Mouse (Mus musculus) spleen, adult 2 months (tissue): ENCODE results near the gene Zfyve16. TPM values are rescaled to one million over a fixed set of nuclear protein-coding genes. Genes with fewer than 3 reads are reported as not detected.

ENCODE experiments used
- DNase-seq, 2 experiments: peaks; one replicate each; pipeline versions ENCODE4 v3.0.0 to v3.0.0-alpha.2; 2012 to 2021; ENCODE audit warnings: low spot score in 2 of 2, low read depth in 1 of 2
- H3K27ac ChIP-seq: fragments of 200-500 bp; 2 replicates; pipeline ENCODE4 v1.5.1; 2012; ENCODE audit warnings: low read length, inconsistent platforms; ENCODE audit not compliant: insufficient read depth
- H3K27me3 ChIP-seq: fragments of 200-500 bp; 2 replicates; pipeline ENCODE4 v1.6.1; 2012; ENCODE audit warnings: mild to moderate bottlenecking, moderate library complexity, low read length, inconsistent platforms; ENCODE audit not compliant: control insufficient read depth, insufficient read depth
- H3K36me3 ChIP-seq: fragments of 200-500 bp; 2 replicates; pipeline ENCODE4 v1.6.1; 2012; ENCODE audit warnings: mild to moderate bottlenecking, low read length, inconsistent platforms; ENCODE audit not compliant: control insufficient read depth, insufficient read depth
- H3K4me1 ChIP-seq: fragments of 200-500 bp; 2 replicates; pipeline ENCODE4 v1.6.1; 2011; ENCODE audit warnings: inconsistent platforms; ENCODE audit not compliant: control insufficient read depth, insufficient read depth, insufficient read length
- H3K4me3 ChIP-seq: fragments of 200-500 bp; 2 replicates; pipeline ENCODE4 v1.5.1; 2011; ENCODE audit warnings: mild to moderate bottlenecking, inconsistent platforms; ENCODE audit not compliant: insufficient read depth, insufficient read length; ENCODE audit errors: extremely low read depth
- CTCF ChIP-seq: fragments of 200-500 bp; IDR thresholded peaks from 2 replicates; pipeline ENCODE4 v1.5.1; 2011; ENCODE audit warnings: mild to moderate bottlenecking, inconsistent platforms; ENCODE audit not compliant: insufficient read depth, insufficient read length, insufficient replicate concordance; ENCODE audit errors: extremely low read depth
- POLR2A ChIP-seq: fragments of 200-500 bp; IDR thresholded peaks from 2 replicates; pipeline ENCODE4 v1.6.1; 2011; ENCODE audit warnings: low read depth, low read length, inconsistent platforms
- WGBS: fragments of 180-500 bp; shearing (Covaris S2); methylation state at CpG from one replicate; pipeline ENCODE4 v1.1.7; 2018; 5-methylcytosine and 5-hydroxymethylcytosine counted together
- polyA plus RNA-seq: library from polyadenylated mRNA; depleted of rRNA; stranded (reverse); fragments of >200 nt; gene quantifications from 2 replicates; pipeline ENCODE4 v1.2.3, GENCODE M21; 2012

Gene Zfyve16
- polyA plus RNA-seq, 1 experiment, result 1.8 TPM

DNA sequence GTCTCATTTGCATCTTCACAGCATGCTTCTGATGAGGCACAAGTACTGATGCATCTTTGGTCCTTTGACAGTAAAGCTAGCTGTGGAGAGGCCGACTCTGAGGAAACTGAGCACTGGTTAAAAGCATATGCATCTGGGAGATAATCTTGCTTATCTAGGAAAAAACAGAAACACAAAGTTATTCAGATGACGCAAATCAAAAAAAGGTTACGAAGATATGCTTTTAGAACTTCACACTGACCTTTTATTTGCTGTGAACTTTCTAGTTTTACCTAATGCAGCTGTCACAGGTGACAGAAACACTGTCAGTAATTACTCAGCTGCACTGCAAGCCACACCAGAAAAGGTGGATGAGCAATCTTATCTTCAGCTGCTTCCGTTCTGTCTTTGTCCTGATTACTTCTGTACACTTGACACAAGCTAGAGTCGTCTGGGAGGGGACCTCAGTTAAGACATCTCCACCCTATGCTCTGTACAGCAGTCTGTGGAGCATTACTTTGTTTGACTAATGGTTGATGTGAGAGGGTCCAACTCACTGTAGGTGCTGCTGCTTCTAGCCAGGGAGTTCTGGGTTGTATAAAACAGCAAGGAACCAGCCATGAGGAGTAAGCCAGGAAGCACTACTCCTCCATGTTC, 7.4 kb downstream of the Zfyve16 start:
- H3K4me3 ChIP-seq, result no peak overlapping the region
- H3K27ac ChIP-seq, result no peak overlapping the region
- WGBS, result 80% methylated on average over 5 of the region's 5 CpGs
- H3K27me3 ChIP-seq, result no peaks in the 10 kb centered on the region
- no peaks in the 10 kb centered on the region; the same call in 1 of the 2 replicates for H3K4me1 ChIP-seq
- no peak for TF ChIP-seq POLR2A
- TF ChIP-seq CTCF, result no peak
- DNase-seq, result no peak
- peaks cover 17% of the 10 kb centered on the region for H3K36me3 ChIP-seq

DNA sequence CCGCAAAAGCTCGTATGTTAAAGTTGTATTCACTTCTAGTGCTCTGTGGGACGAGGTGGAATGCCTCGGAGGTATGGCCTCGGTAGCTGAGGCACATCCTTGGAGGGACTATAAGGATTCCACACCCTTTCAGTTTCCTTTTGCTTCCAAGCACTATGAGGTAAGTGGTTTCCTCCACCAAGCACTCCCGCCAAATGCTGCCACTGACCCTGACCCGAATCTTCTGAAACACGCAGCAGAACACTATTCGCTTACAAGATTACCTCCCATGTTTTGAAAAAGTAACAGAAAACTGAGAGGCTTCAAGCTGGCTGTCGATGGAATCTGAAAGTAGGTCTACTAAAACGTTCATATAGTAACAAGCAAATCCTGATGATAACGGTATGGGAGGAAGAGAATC, 25.8 kb downstream of the Zfyve16 start:
- Histone ChIP-seq H3K27me3 (no peaks in the 10 kb centered on the region), H3K4me1 (no peaks in the 10 kb centered on the region), H3K36me3 (peaks cover 18% of the 10 kb centered on the region), H3K4me3 (no peak overlapping the region), H3K27ac (no peak overlapping the region)
- no peak for TF ChIP-seq CTCF
- no peak for TF ChIP-seq POLR2A
- WGBS, result 93% methylated on average over 12 of the region's 12 CpGs
- DNase-seq, result no peak

DNA sequence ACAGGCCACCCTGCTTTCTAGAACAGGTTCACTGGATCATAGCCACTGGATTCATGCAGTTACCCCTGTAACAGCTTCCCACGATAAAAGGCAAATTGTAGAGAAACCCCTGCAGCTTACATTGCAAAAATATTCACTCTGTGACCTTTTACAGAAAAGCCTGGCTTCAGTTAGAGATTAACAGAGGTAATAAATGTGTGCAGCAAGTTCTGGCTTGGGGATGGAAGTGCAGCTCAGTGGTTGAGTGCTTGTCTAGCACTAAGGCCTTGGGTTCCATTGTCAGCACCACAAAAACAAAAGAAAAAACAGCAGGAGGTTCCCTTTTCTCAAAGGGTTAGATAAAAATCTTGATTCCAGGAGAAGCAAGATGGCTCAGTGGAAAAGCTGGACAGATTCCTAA, 38.7 kb downstream of the Zfyve16 start:
- no peaks in the 10 kb centered on the region for H3K27me3 ChIP-seq
- DNase-seq, result no peak
- no peak overlapping the region for H3K4me3 ChIP-seq
- TF ChIP-seq POLR2A, result no peak
- TF ChIP-seq CTCF, result no peak
- WGBS, result 97% methylated on average over 1 of the region's 1 CpGs
- H3K4me1 ChIP-seq, result no peaks in the 10 kb centered on the region
- no peak overlapping the region for H3K27ac ChIP-seq
- peaks cover 10% of the 10 kb centered on the region for H3K36me3 ChIP-seq

GRCm38 (mm10) chr13:92490817-92491216, 39.9 kb downstream of the Zfyve16 start:
- DNase-seq, result no peak
- TF ChIP-seq POLR2A (no peak), CTCF (no peak)
- WGBS, result 90% methylated on average over 4 of the region's 4 CpGs
- H3K27me3 ChIP-seq, result no peaks in the 10 kb centered on the region
- no peaks in the 10 kb centered on the region for H3K4me1 ChIP-seq
- no peak overlapping the region for H3K4me3 ChIP-seq
- peaks cover 10% of the 10 kb centered on the region for H3K36me3 ChIP-seq
- no peak overlapping the region for H3K27ac ChIP-seq

- TF ChIP-seq POLR2A (peak; percentile 48; the same call in 1 of the 2 replicates), CTCF (no peak)
- peak within 1 kb of the TSS; percentile 75 for H3K27ac ChIP-seq
- peak; percentile 94 to 96 for DNase-seq
- 1% methylated on average over 19 of the region's 19 CpGs for WGBS
- H3K4me1 ChIP-seq, result no peaks in the 10 kb centered on the region
- H3K36me3 ChIP-seq, result no peaks in the 10 kb centered on the region; the same call in 1 of the 2 replicates
- H3K4me3 ChIP-seq, result peak within 1 kb of the TSS; percentile 56
- no peaks in the 10 kb centered on the region for H3K27me3 ChIP-seq
These were observed 46.7 kb downstream of the Zfyve16 start, which contains the start of gene Fam151b for GRCm38 (mm10) chr13:92483852-92484463. TSS of gene Fam151b (minus strand) at chr13:92484015.

DNA sequence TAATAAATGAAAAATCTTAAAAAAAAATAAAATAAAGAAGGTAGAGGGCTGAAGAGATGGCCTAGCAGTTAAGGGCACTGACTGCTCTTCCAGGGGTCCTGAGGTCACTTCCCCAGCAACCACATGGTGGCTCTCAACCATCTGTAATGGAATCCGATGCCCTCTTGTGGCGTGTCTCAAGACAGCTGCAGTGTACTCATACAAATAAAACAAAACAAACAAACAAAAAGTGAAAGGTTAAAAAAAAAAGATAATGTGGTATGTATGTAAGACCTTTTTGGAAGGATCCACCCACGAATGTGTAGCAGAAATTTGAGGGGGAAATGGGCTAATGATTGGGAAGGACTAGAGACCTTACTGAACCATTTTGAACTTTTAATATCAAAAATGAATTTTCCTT, 47.3 kb downstream of the Zfyve16 start:
- WGBS, result 3% methylated on average over 3 of the region's 3 CpGs
- Histone ChIP-seq H3K4me3 (peak overlapping the region; percentile 56; the same call in 1 of the 2 replicates), H3K27me3 (no peaks in the 10 kb centered on the region), H3K27ac (no peak overlapping the region), H3K4me1 (no peaks in the 10 kb centered on the region), H3K36me3 (no peaks in the 10 kb centered on the region; the same call in 1 of the 2 replicates)
- TF ChIP-seq CTCF (peak; percentile 37; the same call in 1 of the 2 replicates), POLR2A (no peak)
- peak; percentile 53 to 67 for DNase-seq

GRCm38 (mm10) chr13:92470151-92470550, 60.5 kb downstream of the Zfyve16 start:
- H3K27ac ChIP-seq, result no peak overlapping the region
- no peak overlapping the region for H3K4me3 ChIP-seq
- no peak for TF ChIP-seq CTCF
- no peak for TF ChIP-seq POLR2A
- 86% methylated on average over 2 of the region's 2 CpGs for whole genome bisulfite sequencing
- H3K36me3 ChIP-seq, result no peaks in the 10 kb centered on the region
- no peaks in the 10 kb centered on the region for H3K27me3 ChIP-seq
- no peaks in the 10 kb centered on the region for H3K4me1 ChIP-seq
- no peak for DNase-seq
